Mouse (Mus musculus) cerebellum, adult 11-12 months (tissue): ENCODE results near the gene Cacng1.
A peak's percentile ranks its signal among the peaks of the same experiment; 100 is the strongest.

Experiments
- DNase-seq: peaks from one replicate; pipeline ENCODE4 v3.0.0; 2022

Cacng1 gene

DNA sequence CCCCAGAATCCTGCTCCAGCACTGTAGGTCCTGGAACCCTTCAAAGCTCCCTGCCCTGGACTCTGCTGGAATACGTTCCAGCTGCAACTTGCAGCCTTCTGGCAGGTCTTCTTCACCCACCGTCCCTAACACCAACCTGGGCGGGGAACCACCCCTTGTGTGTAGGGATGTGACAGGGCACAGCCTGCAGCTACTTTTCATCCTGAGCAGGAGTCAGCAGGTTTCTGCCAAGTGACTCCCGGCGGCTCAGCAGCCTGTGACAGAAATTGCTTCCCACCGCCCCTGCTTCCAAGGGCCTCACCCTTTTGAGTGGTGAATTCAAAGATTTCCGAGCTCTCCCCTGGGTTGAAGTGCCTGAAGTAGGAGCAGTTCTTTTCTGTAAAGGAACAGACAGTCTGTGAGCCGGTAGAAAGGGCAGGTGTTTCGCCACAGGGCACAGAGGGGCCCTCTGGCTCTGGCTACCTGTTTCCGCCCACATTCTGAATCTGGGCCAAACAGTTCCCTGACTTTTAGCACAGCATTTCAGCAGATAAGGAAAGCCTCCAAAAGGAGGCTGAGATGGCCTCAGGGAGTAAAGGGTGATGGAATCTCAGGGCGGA lies 10.7 kb downstream of the Cacng1 start:
- peak; percentile 69 for DNase-seq

DNA sequence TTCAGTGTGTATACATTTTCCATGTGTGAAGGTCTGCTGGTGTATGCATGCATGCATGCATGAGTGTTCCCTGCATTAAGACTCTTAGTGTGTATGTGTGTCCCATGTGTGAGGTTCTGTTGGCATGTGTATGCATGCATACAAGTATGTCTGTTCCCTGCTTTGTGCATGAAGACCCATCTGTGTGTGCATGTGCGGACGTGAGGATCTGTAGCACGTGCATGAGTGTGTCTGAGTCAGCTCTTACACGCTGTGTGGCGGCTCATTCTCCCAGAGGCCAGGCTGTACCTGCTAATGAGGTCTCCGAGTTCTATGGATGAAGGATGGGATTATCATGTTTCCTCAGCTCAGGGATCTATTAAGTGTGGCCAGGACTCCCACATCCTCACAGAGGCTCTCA lies 11.3 kb downstream of the Cacng1 start:
- DNase-seq = no peak

DNA sequence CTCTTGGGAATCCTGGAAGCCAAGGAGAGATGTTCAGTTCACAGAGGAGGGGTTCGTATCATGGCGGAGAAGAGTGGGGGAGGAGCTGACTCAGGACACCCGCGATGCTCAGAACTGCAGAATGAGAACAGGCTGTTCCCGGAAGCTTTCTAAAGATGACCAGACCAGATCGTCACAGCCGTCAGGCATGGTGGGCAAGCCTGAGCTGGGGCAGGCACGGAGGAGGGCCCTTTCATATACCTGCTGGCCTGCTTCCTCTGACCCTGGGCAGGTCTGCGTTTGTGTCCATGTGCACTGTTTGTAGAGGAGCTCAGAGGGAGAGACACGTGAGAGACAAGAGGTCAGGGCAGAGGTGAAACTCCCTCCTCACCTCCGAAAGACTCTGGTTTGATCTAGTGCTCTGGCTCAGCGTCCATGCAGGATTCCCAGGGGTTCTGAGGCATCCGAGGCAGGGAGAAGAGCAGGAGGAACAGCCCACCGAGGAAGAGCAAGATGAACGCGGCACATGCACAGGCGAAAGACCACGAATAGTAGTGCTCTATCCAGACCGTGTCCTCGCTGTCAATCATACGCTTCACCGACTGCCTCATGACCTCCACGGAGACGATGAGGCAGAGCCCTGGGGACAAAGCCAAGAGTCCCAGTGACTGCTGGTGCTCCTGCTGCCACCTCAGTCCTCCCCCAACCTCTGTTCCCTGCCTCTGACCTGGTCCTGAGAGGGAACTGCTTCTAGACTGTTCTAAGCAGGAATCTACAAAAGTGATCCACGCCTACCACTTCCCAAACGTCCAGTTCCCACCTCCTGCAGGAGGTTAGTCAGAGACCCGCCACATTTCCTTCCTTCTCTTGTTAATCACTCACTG lies 12.8 kb downstream of the Cacng1 start:
- no peak for DNase-seq

DNA sequence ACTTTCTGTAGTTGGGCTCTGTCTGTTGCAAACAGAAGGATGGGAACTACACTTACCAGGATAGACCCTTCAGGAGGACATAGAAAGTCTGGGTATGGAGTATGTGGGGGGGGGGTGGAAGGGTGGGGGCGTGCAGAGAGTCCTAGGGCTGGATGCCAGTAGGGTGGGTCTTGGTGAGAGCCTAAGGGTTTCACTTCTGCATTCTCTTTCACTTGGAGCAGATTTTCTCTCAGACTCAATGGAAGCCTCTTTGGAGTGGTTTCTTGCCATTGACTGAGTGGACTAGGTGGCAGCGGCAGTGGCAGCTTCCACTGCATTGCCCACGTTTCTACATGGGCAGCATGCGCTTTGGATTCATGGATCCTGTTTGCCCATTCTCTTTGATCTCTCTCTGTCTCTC lies 16.4 kb downstream of the Cacng1 start:
- no peak for DNase-seq

DNA sequence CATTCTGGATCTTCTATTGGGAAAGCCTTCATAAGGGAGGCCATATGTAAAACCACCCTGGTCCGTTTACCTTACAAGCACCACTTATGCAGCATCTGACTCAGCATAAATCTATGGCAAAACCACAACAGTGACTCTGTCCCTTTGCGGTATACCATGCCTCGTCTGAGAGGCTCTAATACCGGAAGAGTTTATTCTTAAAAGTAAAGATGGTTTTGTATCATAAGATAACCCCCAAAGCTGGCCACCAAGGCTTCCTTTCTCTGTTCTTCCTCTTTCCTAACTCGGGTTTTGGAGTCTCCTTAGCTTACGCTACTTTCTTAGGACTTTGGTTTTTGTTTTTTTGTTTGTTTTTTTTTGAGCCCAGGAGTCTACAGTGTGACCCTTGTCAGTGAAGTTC lies 23.0 kb downstream of the Cacng1 start:
- DNase-seq = no peak

DNA sequence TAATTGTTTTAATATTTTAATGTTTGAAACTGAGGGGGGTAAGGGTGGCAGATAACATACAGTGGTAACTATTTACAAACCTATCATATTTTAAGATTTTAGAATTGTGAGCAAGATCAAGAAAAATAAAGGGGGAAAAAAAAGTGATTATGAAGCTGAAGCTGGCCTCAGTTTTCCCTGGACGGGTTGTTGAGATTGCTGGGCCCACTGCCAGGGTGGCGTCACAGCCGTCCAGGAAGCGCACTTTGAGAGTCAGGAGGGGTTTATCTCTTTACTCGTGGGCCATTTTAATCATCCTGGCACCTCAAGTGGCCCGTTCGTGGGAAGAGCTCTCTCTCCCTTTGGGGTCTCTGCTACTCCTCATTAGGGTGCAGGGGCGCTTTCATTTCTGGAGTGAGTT lies 24.8 kb downstream of the Cacng1 start:
- DNase-seq = no peak

DNA sequence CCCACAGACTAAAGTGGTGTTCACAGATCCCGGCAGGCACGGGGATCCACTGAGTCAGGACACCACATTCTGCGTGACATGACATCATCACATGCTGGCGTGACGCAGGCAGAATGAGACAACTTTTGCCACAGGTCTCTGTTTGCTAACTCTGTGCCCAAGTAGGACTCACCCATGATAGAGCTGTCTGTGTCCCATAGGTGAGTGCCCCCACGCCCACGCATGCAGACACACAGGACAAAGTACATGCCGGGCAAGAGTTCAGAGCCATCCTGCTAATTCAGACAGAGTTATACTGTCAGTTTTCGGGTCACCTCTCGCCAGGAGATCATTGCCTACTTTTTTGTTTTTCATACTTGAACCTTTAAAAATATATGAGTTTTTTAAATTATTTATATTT lies 27.8 kb downstream of the Cacng1 start:
- no peak for DNase-seq

DNA sequence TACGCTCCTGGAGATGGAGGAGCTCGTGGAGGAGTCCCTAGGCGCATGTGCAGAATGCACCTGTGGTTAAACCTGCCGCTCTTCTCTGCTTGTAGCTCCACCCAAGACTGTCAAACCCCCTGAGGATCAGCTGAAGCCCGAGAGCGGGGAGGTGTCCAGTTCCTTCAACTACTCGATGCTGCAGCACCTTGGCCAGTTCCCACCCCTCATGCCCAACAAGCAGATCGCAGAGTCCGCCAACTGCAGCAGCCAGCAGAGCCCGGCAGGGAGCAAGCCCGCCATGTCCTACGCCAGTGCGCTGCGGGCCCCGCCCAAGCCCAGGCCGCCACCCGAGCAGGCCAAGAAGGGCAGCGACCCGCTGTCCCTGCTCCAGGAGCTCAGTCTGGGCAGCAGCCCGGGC lies 30.0 kb downstream of the Cacng1 start:
- no peak for DNase-seq

DNA sequence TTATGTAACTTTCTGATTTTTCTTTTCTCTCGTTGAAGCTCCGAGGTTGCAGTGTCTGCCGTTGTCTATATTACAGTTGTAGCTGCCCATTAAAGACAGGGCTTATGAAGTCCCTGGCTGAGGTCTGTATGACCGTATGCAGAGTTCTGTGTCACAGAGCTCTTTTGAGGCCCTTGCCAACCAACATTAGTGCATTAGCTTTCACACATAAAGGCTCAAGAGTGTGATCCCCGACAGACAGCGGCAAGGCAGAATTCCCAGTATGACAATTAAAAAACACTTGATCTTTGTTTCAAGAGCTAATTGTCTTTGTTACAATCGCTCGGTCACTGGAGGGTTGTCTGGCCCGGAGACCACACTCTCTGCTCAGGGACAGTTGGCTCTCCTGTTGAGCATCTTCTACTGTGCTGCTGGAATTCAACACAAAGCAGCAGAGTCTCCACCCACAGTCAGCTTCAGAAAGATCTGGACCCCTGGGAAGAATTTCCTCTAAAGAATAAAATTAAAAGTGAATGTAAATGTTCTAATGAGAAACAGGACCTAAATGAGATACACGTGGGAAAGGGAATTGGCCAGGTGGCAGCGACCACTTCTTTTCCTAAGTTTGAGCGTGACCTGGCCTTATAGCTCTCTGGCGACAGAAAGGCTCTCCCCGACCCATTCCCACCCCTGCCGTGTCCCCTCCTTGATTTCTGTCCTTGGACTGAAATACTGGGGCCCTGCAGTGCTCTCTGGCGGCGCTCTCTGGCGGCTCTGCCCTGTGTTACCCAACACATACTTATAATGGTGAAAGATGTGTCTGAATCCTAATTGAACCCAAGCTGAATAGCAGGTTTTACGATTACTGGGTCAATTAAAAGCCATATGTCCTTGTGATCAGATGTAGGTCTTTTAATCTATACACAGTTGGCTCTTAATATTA lies 32.5 kb downstream of the Cacng1 start:
- no peak for DNase-seq

DNA sequence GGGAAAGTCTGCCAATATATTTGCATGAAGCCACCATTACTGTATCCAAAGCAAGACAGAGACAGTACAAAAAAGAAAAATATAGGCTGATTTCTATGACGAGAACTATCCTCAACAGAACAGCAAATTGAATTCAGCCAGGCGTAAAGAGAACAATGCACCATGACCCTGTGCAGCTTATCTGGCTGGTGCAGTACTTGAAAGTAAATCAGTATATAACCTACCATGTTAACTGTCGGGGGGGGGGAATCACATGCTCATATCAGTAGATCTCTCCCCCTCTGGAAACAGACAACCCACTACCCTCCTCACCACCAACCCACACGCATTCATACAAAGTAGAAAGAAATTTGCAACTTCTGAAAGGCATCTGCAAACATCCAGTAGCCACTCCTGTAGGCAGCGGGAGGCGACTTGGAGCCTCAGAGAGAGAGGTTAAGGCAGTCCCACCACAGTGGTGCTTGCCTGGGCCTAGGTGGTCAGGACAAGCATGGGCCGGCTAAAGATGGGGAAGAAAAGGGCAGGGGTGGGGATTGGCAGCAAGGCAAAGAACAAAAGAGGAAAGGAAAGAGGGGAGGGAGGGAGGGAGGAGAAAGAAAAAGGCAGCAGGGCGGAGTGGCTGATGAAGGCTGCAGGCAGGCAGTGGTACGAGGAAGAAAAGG lies 33.5 kb downstream of the Cacng1 start:
- DNase-seq = no peak

DNA sequence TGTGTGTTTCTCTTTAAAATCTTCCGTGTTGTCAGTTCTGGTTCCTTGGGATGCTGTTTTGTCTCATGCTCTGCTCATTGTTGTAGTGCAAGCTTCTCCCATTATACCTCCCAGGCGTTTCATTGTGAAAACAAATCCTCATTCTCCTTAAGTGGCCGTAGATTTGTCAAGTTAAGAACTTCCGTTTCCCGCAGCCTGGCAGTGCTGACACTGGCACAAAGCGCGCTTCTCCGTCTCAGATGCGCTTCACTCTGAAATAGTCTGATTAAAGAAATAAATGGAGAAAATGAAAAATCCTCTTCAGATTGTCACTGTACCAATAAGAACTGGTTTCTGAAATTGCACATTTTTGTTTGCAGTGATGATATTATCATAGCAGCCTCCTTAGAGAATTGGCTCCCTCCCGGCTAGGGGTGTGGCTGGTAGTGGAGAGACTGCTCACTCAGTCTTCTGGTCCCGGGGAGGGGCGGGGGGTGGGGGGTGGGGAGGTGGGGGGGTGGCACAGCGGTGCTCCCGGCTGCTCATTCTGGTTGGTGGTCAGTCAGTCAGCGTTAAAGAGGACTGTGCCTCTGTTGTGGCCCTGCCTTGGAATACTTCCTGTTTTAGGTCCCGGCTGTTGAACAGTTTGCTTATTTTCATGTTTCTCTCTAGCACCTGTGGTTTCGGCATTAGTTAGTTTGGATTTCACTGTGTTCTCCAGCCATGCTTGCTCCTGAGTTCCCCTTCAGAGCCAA lies 39.9 kb downstream of the Cacng1 start:
- DNase-seq = no peak

DNA sequence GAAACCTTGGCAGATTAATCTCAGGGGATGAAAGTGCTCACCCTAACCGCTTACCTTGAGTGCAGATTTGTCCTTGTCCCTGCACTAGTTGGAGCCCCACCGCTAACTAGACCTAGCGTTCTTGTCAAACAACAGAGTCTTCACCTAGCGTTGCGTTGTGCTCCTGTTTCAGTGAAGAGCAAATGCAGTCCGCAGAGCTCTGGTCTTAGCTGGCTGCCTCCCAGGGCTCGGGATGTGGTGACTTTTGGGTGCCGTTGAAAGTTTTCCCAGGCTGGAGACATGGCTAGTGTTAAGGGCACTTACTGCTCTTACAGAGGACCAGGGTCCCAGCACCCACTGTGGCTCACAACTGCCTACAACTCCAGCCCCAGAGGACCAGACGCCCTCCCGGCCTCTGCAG lies 41.1 kb downstream of the Cacng1 start:
- DNase-seq = no peak

DNA sequence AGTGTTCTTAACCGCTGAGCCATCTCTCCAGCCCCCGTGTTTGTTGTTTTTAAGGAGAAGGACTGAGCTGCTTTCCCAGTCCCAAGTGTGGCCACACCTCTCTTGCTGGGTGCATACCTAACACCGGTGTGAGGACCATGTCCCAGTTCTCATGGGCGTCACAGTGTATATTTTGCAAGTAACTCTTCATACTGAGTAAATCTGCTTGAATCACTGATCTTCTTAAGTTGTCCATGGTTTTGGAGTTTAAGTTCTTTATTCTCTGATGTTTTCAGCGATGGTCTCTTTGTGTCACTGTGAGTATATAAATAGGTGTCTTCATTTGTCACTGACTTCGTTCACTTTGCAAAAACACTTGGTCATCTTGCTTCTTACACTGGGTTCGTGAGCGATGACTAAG lies 41.7 kb downstream of the Cacng1 start:
- DNase-seq = no peak

DNA sequence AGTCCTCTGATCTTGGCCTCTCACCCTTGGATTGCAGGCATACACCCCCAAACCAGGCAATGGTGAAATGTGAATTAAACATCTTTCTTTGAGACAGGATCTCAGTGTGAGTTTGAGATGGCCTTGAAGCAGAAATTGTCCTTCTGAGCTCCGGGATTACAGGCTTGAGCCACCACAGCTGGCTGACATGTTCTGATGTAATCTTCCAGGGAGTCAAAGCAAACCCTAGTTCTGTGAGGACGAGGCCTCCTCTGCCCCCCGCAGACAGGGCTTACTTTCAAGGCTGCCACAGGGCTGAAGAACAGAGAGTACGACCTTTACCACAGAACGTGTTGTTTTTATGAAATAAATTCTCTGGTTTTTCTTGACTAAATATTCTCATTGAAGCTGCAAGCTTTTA lies 42.3 kb downstream of the Cacng1 start:
- DNase-seq = no peak

DNA sequence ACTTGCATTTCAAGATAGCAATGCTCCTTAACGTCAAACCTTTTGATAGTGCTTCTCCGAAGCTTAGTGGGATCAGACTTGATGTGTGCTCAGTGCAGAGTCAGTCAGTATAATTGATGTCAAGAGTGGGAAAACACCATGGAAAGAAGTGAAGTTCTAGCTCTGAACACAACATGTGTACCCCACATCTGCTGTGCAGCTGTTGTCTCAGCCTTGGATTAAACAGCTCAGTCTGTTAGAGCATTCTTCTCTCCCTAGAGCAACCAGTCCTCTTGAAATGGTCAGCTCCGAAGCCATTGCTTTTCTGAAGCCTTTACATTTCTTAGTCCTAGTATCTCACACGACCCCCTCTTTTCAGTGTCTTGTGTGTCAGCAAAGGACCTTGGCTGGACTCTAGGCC lies 47.3 kb downstream of the Cacng1 start:
- no peak for DNase-seq

DNA sequence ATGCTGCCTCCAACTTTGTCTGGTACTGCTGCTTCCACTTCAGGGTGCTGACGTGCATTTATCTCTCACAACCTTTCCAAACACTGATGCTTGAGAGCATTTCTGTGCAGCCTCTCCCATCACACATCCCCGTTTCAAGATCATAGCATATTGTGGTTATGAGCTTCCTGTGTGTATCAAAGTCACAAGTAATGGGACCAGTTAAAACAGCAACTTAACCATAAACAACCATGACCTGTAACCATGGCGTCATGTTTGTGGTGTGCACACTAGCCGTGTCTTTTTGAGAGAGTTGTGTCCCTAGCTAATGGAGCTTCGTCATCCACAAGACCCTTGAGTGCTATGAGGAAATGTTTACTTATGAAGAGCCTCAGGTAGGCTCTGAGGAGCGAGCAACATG lies 48.1 kb downstream of the Cacng1 start:
- no peak for DNase-seq

DNA sequence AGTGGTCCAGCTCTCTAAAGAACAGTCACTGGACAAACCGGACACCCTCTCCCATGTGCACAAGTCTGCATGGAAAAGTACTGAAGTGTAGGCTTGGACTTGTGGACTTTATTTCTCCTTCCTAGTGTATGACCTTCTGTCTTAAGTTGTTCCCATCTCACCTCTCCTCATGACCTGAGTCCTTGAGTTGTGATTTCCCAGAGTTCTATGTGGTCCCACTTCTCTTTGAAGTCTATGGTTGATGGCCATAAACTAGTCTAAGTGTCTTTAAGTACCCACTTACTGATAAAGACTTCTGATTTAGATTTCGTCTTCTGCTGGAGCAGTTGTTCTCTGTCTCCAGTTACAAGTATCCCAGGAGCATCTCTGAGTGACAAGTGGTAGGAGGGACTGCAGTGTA lies 48.8 kb downstream of the Cacng1 start:
- DNase-seq = no peak

DNA sequence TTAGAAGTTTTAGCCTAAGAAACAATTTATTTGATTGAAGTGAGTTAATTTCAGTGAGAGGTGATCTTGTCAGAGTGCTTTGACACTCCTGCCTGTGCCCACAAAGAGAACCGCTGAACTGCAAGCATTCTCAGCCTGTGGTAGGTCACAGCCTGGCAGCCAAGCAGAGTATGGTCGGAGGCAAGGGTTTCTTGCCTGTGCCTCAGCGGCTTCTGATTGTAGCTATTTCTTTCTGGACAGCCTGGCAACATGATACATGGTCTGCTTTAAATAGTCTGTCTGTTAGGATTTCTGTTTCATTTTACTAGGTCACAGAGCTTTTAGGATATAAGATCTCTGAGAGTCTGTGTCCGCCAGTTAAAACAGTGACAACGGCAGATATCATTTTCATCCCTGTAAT lies 53.7 kb downstream of the Cacng1 start:
- DNase-seq = no peak

DNA sequence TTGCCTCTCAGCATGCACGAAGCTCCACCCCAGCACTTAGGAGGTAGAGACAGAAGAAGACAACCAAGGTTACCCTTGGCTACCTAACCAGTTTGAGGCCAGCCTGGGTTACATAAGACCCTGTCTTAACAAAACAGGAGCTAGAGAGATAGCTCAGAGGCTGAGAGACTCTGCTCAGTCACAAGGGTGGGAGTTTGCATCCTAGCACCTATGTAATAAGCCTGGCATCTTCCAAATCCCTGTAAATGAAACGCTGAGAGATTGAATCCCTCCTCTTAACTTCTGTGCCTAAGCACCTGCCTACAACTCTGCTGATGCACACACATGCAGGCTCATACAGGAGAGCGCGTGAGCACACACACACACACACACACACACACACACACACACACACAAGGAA lies 55.9 kb downstream of the Cacng1 start:
- no peak for DNase-seq

DNA sequence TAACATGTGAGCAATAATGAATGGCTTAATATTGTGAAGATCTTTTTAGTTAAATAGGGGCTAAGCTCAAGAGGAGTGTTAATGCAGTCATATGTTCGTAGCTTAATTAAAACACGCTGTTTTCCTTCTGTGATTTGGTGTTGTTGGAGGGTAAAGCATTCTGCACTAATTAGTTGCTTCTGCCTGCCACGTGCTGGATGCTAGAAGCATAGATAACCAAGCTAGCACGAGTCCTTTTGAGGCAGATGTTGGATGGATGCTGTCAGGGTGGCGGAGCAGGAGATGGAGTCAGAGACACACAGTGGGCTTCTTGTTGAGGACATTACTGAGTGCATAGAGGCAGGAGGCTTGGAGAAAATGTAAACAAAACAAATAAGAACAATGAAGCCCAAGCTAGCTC lies 59.2 kb downstream of the Cacng1 start:
- DNase-seq = no peak

DNA sequence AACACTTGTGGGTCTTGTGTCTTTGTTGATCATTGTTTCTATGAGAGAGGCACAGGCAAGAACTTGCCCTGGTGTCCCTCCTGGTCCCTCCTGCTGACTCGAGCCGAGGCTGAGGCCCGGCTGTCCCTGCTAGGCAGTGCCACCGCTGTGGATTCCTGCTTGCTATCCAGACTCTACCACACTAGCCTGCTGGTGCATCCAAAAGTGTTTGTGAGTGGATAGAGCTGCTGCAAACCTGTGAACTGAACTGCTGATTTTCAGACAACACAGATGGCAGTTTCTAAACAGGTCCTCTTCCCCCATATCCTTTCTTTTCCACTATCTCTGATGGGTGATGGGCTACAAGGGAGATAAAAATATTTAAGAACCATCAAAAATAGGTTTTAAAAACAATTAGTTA lies 60.8 kb downstream of the Cacng1 start:
- DNase-seq = no peak
